Mouse (Mus musculus) liver, embryonic 14.5 days (tissue): ENCODE measurements around the gene Unc13a. TPM values are rescaled to one million over a fixed set of nuclear protein-coding genes. Genes with fewer than 3 reads are reported as not detected.

Experiments
- ATAC-seq: fragments of 200-750 bp; cut with Nextera tagmentation; 2 replicates; pipeline ENCODE4 v1.8.0; 2017; ENCODE audit warnings: moderate number of reproducible peaks, mild to moderate bottlenecking, moderate library complexity; ENCODE audit not compliant: insufficient read depth
- DNase-seq, 3 experiments: peaks; one replicate each; pipeline ENCODE4 v3.0.0-alpha.2; 2012 to 2013; ENCODE audit warnings: low read depth in 3 of 3, low spot score in 3 of 3
- H3K27ac ChIP-seq: fragments of 300-500 bp; sonication (generic); 2 replicates; pipeline ENCODE4 v1.5.1; 2014; ENCODE audit warnings: moderate library complexity, mild to moderate bottlenecking, control low read depth, inconsistent platforms
- H3K27me3 ChIP-seq: fragments of 300-500 bp; sonication (generic); 2 replicates; pipeline ENCODE4 v1.6.1; 2014; ENCODE audit warnings: mild to moderate bottlenecking, low read length, moderate library complexity; ENCODE audit not compliant: control insufficient read depth, insufficient read depth
- H3K36me3 ChIP-seq: fragments of 300-500 bp; sonication (generic); replicated peaks from 2 replicates; pipeline ENCODE4 v1.6.1; 2014; ENCODE audit warnings: low read depth; ENCODE audit not compliant: control insufficient read depth, insufficient read depth
- H3K4me1 ChIP-seq, 2 experiments: fragments of 200-500 bp in 1 of 2; fragments of 300-500 bp in 1 of 2; sonication (generic) in 1 of 2; replicated peaks; 2 replicates each; pipeline ENCODE4 v1.6.1; 2012 to 2014; ENCODE audit warnings: antibody characterized with exemption in 1 of 2, inconsistent platforms in 1 of 2, low read length in 1 of 2; ENCODE audit not compliant: control insufficient read depth in 2 of 2, insufficient read depth in 2 of 2
- H3K4me2 ChIP-seq: fragments of 300-500 bp; sonication (generic); 2 replicates; pipeline ENCODE4 v1.6.1; 2014; ENCODE audit warnings: low read depth, mild to moderate bottlenecking, control low read depth, moderate library complexity
- H3K4me3 ChIP-seq, 2 experiments: fragments of 200-500 bp in 1 of 2; fragments of 300-500 bp in 1 of 2; sonication (generic) in 1 of 2; 2 replicates each; pipeline ENCODE4 v1.5.1; 2012 to 2014; ENCODE audit warnings: low read depth in 2 of 2, low read length in 2 of 2, mild to moderate bottlenecking in 2 of 2, control low read depth in 1 of 2, inconsistent platforms in 1 of 2, moderate library complexity in 1 of 2; ENCODE audit not compliant: insufficient read depth in 1 of 2
- H3K9ac ChIP-seq: fragments of 300-500 bp; sonication (generic); replicated peaks from 2 replicates; pipeline ENCODE4 v1.6.1; 2014; ENCODE audit warnings: mild to moderate bottlenecking, control low read depth, moderate library complexity
- H3K9me3 ChIP-seq: fragments of 300-500 bp; sonication (generic); 2 replicates; pipeline ENCODE4 v1.6.1; 2016; ENCODE audit warnings: low read length, mixed read lengths; ENCODE audit not compliant: control insufficient read depth
- CTCF ChIP-seq: IDR thresholded peaks from 2 replicates; pipeline ENCODE4 v1.5.1; 2016; ENCODE audit warnings: antibody characterized with exemption, low read depth, control low read depth
- EP300 ChIP-seq: IDR thresholded peaks from 2 replicates; pipeline ENCODE4 v1.6.1; 2016; ENCODE audit warnings: antibody characterized with exemption, low read depth
- WGBS: fragments of 180-500 bp; shearing (Covaris S2); extraction: QIAGEN DNeasy Blood & Tissue Kit; methylation state at CpG from one replicate; pipeline ENCODE4 v1.1.7; 2014; ENCODE audit not compliant: insufficient replicate concordance; 5-methylcytosine and 5-hydroxymethylcytosine counted together
- polyA plus RNA-seq, 2 experiments: library from polyadenylated mRNA; depleted of rRNA in 1 of 2; stranded (reverse) in 1 of 2; unstranded in 1 of 2; fragments of >200 nt; fragmentation: Nextera tagmentation in 1 of 2; extraction: Ambion mirVana in 1 of 2; gene quantifications; 2 replicates each; pipeline versions ENCODE4 v1.2.1 to v1.2.3; 2012 to 2014

The Unc13a gene
- polyA plus RNA-seq, 2 experiments = 0.13 to 0.34 TPM

- WGBS = 23% methylated on average over 9 of the region's 9 CpGs
- Histone ChIP-seq H3K9ac (no peak overlapping the region), H3K4me1 (no peaks in the 10 kb centered on the region), H3K27ac (no peak overlapping the region), H3K4me2 (no peak overlapping the region), H3K9me3 (no peaks in the 10 kb centered on the region), H3K36me3 (no peaks in the 10 kb centered on the region), H3K27me3 (peaks cover 23% of the 10 kb centered on the region), H3K4me3 (no peak overlapping the region)
- TF ChIP-seq EP300 (no peak), CTCF (no peak)
- ATAC-seq (no peak), DNase-seq (no peak)
These were observed 13.7 kb downstream of the Unc13a start for GRCm38 (mm10) chr8:71657816-71658215.

- Histone ChIP-seq H3K36me3 (no peaks in the 10 kb centered on the region), H3K27ac (no peak overlapping the region), H3K4me1 (no peaks in the 10 kb centered on the region), H3K4me2 (peak overlapping the region; percentile 30; the same call in 1 of the 2 replicates), H3K4me3 (no peak overlapping the region), H3K9me3 (no peaks in the 10 kb centered on the region), H3K9ac (no peak overlapping the region), H3K27me3 (peaks cover 14% of the 10 kb centered on the region)
- DNase-seq (no peak), ATAC-seq (peak; percentile 44; the same call in 1 of the 2 replicates)
- TF ChIP-seq EP300 (no peak), CTCF (no peak)
- WGBS = 1% methylated on average over 24 of the region's 24 CpGs
These were observed 17.0 kb downstream of the Unc13a start for GRCm38 (mm10) chr8:71654600-71654999.

DNA sequence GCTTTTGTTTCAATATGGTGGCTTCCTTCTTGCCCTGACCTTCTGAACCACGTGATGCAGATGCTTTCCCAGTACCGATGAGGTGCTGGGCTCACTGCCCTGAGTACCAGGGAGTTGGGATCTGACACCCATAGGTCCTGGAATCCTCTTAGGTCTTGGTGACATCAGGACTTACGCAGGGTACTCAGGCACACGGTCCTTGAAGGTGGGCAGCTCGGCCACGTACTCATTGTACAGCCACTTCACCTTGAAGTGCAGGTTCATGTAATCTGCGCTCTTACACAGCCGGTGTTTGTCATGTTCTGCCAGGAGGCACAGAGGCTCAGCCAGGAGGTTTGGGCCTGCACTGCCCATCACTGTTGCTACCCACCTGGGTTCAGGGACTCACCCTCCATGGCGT is 26.0 kb downstream of the Unc13a start:
- H3K4me2 ChIP-seq = no peak overlapping the region
- H3K4me3 ChIP-seq = no peak overlapping the region
- TF ChIP-seq EP300 (no peak), CTCF (no peak)
- DNase-seq = no peak
- no peaks in the 10 kb centered on the region for H3K4me1 ChIP-seq
- H3K9ac ChIP-seq = no peak overlapping the region
- no peaks in the 10 kb centered on the region for H3K9me3 ChIP-seq
- H3K27ac ChIP-seq = no peak overlapping the region
- no peaks in the 10 kb centered on the region for H3K27me3 ChIP-seq
- WGBS = 60% methylated on average over 9 of the region's 9 CpGs
- no peaks in the 10 kb centered on the region for H3K36me3 ChIP-seq
- ATAC-seq = no peak

- Histone ChIP-seq H3K27me3 (no peaks in the 10 kb centered on the region; the same call in 1 of the 2 replicates), H3K4me1 (peaks cover 0 to 2% of the 10 kb centered on the region in 2 experiments; a peak in 2 of 4 replicates), H3K4me2 (no peak overlapping the region), H3K4me3 (no peak overlapping the region), H3K9ac (no peak overlapping the region), H3K36me3 (no peaks in the 10 kb centered on the region), H3K27ac (no peak overlapping the region), H3K9me3 (no peaks in the 10 kb centered on the region)
- 43% methylated on average over 4 of the region's 4 CpGs for WGBS
- TF ChIP-seq CTCF (no peak), EP300 (0 out of 2 replicates have a peak, but pooled peaks have one; percentile 20)
- ATAC-seq = no peak
- DNase-seq = no peak
These were observed 32.2 kb downstream of the Unc13a start for GRCm38 (mm10) chr8:71639318-71639717.

- DNase-seq (no peak), ATAC-seq (no peak)
- Histone ChIP-seq H3K4me1 (peaks cover 0 to 2% of the 10 kb centered on the region in 2 experiments; a peak in 2 of 4 replicates), H3K9ac (no peak overlapping the region), H3K4me3 (no peak overlapping the region), H3K9me3 (no peaks in the 10 kb centered on the region), H3K27me3 (peaks cover 8% of the 10 kb centered on the region), H3K27ac (no peak overlapping the region), H3K4me2 (no peak overlapping the region), H3K36me3 (no peaks in the 10 kb centered on the region)
- WGBS = 57% methylated on average over 6 of the region's 6 CpGs
- no peak for TF ChIP-seq CTCF
These were observed 33.2 kb downstream of the Unc13a start for GRCm38 (mm10) chr8:71638321-71638720.
